ENCODE assay signal across 12 mouse cellular contexts in genomic region chr3:100731347-100731746, GRCm38 (mm10).
"Had no signal": no experiment of that assay in that cellular context is flagged by ENCODE, and none has a peak within 500 bp of the region (broad histone marks: within the 10 kb centered on the region; RNA-seq: fewer than 3 reads in every experiment).

No protein-coding gene starts in this region.

- H3K9ac ChIP-seq: limb, embryonic 13.5 days; liver, embryonic 14.5 days; midbrain, embryonic 13.5 days; stomach, embryonic 15.5 days had no signal

- H3K4me2 ChIP-seq: limb, embryonic 13.5 days; midbrain, embryonic 13.5 days; stomach, embryonic 15.5 days had no signal

- H3K4me1 ChIP-seq: midbrain, embryonic 13.5 days; stomach, embryonic 15.5 days had no signal

- DNase-seq: kidney, adult 8-10 months; kidney, postnatal 4 days; left cerebral cortex, postnatal 4 days; lung, adult 18-20 months; right cerebral cortex, postnatal 14 days; thymus, postnatal 4 days had no signal

- H3K27me3 ChIP-seq: limb, embryonic 13.5 days; stomach, embryonic 15.5 days had no signal

- H3K9me3 ChIP-seq: limb, embryonic 13.5 days; midbrain, embryonic 13.5 days; stomach, embryonic 15.5 days had no signal

- ATAC-seq: intestine, postnatal 0 days; midbrain, embryonic 13.5 days had no signal

- H3K36me3 ChIP-seq: limb, embryonic 13.5 days; midbrain, embryonic 13.5 days; stomach, embryonic 15.5 days had no signal

- H3K4me3 ChIP-seq: limb, embryonic 13.5 days; midbrain, embryonic 13.5 days; stomach, embryonic 15.5 days had no signal

- H3K27ac ChIP-seq: kidney, postnatal 0 days; limb, embryonic 13.5 days; liver, embryonic 14.5 days; midbrain, embryonic 13.5 days; stomach, embryonic 15.5 days had no signal
